Mouse (Mus musculus): Measurements from ENCODE around the gene Arl14.

GRCm38 (mm10) chr3:69238141-69238851 lies 16.1 kb downstream of the Arl14 start:
- no peak for TF ChIP-seq GATA1 (IDR thresholded peaks at IDR 0.05; ENCODE audit: borderline replicate concordance, low read length)
- no peak for TF ChIP-seq FLI1 (IDR thresholded peaks at IDR 0.05; ENCODE audit: low read length)

All from megakaryocyte, embryonic 14.5 days (primary cell).